Mouse (Mus musculus) inflammation-experienced regulatory T-cells (primary cell): ENCODE results near the gene Hist2h2bb. TPM values are rescaled to one million over a fixed set of nuclear protein-coding genes. Genes with fewer than 3 reads are reported as not detected.

Source experiments
- polyA plus RNA-seq, 2 experiments: library from polyadenylated mRNA; unstranded; fragments of 100-300 nt; shearing (Covaris generic); gene quantifications; one replicate each; pipeline ENCODE4 v1.2.1; 2017

Hist2h2bb gene
- 10 to 100 TPM in 1 of 2 experiments, 1 to 10 TPM in 1; 8.1 to 21.6 TPM for polyA plus RNA-seq

DNA sequence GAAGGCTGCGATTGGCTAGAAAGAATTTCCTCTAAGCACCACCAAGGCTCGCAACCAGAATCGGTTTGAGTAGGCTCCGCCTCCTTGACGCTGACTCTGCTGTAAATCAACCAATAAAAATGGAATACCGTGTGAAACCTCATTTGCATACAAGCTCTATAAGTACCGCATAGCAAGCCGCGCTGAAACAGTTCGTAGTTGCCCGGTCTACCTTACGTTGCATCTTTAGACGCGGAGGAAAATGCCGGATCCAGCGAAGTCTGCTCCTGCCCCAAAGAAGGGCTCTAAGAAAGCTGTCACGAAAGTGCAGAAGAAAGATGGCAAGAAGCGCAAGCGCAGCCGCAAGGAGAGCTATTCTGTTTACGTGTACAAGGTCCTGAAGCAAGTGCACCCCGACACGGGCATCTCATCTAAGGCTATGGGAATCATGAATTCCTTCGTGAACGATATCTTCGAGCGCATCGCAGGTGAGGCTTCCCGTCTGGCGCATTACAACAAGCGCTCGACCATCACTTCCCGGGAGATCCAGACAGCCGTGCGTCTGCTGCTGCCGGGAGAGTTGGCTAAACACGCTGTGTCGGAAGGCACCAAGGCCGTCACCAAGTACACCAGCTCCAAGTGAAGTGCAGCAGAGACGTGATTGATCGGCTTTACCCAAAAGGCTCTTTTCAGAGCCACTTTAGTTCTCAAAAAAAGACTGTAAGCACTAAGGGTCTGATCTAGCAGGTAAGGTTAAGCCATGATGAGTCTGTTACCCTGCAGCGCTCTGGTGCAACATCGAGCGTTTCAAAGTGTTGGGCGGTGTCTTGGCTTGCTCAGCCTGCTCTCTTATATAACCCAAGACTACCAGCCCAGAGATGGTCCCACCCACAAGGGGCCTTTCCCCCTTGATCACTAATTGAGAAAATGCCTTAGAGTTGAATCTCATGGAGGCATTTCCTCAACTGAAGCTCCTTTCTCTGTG is at the start of gene Hist2h2bb:
Gene Hist2h2bb (plus strand): TSS at position 242 of the 964 bp plus-strand sequence.

DNA sequence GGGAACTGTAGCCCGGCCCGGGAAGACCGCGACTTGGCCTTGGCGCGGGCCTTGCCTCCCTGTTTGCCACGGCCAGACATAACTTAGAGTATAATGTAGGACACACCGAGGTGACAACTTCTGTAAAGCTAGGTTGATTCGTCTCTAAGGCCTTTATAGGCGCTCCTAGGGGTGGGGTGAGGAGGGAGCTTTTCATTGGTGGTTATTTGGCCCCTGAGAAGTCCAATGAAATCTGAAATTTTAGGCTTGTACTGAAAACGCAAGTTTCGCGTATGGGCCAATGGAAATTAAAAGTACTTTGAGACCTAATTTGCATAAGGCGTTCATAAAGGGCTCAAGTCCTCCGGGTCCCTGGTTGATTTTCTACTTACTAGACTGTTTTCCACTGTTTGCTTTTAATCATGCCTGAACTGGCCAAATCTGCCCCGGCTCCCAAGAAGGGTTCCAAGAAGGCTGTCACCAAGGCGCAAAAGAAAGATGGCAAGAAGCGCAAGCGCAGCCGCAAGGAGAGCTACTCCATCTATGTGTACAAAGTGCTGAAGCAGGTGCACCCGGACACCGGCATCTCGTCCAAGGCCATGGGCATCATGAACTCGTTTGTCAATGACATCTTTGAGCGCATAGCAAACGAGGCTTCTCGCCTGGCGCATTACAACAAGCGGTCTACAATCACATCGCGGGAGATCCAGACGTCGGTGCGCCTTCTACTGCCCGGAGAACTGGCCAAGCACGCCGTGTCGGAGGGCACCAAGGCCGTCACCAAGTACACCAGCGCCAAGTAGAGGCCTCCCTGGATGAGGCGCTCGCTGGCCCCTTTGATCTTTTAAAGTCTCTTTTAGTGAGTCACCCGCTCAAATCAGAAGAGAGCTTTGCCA is 48.5 kb upstream of the Hist2h2bb start, which contains the start of the genes Hist2h2ac and Hist2h2be:
Gene Hist2h2ac (minus strand): TSS at position 116 of the 875 bp plus-strand sequence.
Gene Hist2h2be (plus strand): TSS at position 355 of the 875 bp plus-strand sequence.

DNA sequence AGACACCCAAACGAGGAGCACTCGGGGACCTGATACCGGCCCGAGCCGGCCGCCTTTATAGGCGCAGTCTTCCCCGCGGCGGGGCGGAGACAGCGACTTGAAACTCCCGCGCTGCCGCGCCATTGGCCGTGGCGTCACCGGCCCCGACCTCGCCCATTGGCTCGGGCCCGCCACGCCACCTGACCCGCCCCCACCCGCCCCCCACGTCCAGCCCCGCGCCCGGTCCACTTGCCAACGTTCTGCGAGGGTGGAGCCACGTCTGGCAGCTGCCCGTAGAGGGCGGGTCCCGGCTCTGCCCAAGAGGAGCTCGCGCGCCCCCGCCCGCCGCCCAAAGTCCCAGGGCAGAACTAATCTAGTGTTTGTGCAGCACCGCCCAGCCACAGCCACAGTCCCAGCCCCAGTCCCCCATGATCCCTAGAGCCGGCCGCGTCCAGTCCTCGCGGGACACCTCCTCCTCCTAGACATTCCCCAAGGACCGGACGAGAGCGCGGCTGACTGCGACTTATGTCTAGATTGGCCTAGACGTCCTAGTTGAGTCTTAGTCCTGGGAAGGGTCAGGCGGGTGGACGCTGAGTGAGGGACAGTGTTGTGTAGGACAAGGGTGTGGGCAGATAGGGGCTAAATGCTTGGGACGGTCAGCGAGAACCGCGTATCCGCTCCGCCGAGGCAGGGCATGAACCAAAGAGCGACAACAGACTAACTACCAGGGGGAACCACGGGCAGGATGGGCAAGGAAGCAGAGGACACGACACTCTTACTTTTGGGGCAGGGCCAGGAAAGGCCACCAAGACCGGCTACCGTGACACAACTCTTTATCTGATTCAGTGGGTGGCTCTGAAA is 30.4 kb upstream of the Hist2h2bb start, which contains the start of gene Hist2h3c2:
Gene Hist2h3c2 (minus strand): TSS at position 174 of the 840 bp plus-strand sequence.

DNA sequence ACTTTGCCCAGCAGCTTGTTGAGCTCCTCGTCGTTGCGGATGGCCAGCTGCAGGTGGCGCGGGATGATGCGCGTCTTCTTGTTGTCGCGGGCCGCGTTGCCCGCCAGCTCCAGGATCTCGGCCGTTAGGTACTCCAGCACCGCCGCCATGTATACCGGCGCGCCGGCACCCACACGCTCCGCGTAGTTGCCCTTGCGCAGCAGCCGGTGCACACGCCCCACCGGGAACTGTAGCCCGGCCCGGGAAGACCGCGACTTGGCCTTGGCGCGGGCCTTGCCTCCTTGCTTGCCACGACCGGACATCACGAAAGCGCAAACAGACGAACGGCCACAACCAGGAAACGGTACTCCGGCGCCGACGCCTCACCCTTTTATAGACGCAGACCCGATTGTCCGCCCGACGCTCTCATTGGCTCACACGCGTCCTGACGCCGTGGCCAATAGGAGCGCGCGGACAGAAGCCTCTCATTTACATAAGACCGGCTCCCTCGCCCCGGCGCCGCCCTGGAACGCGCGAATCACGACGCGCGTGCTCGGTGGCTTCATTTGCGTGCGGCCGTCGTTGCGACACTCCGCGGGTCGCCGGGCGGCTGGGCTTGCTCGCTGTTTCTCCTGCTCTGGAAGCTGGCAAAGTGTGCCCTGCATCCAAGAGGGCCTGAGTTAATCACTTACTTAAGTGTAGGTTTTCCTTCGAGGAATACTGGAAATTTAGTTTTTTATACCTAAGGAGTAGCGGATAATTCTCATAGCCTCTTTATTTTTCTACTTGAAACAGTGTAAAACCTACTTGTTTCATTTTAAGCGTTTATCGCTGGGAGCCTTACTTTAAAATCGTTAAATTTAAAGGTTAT is 29.4 kb upstream of the Hist2h2bb start, which contains the start of gene Hist2h2aa2:
Gene Hist2h2aa2 (minus strand): TSS at position 328 of the 850 bp plus-strand sequence.

DNA sequence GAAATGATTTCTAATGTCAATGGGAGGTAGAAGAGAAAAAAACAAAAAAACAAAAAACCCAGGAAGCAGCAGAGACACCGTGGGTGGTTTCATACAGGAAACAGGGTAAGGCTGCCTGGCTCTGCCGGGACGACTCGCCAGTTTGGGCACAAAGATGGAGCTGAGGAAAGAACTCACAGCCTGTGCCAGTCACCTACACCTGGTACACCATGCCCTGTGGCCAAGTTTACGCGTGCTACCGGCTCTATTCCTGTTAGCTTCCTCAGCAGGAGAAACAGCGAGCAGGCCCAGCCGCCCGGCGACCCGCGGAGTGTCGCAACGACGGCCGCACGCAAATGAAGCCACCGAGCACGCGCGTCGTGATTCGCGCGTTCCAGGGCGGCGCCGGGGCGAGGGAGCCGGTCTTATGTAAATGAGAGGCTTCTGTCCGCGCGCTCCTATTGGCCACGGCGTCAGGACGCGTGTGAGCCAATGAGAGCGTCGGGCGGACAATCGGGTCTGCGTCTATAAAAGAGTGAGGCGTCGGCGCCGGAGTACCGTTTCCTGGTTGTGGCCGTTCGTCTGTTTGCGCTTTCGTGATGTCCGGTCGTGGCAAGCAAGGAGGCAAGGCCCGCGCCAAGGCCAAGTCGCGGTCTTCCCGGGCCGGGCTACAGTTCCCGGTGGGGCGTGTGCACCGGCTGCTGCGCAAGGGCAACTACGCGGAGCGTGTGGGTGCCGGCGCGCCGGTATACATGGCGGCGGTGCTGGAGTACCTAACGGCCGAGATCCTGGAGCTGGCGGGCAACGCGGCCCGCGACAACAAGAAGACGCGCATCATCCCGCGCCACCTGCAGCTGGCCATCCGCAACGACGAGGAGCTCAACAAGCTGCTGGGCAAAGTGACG is 24.3 kb upstream of the Hist2h2bb start, which contains the start of gene Hist2h2aa1:
Gene Hist2h2aa1 (plus strand): TSS at position 495 of the 884 bp plus-strand sequence.

DNA sequence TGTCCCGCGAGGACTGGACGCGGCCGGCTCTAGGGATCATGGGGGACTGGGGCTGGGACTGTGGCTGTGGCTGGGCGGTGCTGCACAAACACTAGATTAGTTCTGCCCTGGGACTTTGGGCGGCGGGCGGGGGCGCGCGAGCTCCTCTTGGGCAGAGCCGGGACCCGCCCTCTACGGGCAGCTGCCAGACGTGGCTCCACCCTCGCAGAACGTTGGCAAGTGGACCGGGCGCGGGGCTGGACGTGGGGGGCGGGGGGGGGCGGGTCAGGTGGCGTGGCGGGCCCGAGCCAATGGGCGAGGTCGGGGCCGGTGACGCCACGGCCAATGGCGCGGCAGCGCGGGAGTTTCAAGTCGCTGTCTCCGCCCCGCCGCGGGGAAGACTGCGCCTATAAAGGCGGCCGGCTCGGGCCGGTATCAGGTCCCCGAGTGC is 23.1 kb upstream of the Hist2h2bb start, which contains the start of gene Hist2h3c1:
Gene Hist2h3c1 (plus strand): TSS at position 259 of the 430 bp plus-strand sequence.

DNA sequence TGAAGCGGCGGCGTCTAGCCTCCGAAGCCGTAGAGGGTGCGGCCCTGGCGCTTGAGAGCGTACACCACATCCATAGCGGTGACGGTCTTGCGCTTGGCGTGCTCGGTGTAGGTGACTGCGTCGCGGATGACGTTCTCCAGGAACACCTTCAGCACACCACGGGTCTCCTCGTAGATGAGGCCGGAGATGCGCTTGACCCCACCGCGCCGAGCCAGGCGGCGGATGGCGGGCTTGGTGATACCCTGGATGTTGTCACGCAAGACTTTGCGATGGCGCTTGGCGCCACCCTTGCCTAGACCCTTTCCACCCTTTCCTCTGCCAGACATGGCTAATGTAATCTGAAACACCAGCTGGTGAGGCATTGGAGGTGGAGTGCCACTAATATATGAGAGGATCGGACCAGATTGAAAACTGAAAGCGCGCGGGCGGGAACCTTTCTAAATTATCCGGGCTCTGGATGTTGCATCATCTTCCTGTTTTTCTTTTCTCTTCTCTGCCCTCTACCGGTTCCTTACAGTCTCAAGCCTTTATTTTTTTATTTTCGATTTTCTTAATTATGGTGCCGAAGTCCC is 6.5 kb upstream of the Hist2h2bb start, which contains the start of gene Hist2h4:
Gene Hist2h4 (minus strand): TSS at position 333 of the 572 bp plus-strand sequence.

DNA sequence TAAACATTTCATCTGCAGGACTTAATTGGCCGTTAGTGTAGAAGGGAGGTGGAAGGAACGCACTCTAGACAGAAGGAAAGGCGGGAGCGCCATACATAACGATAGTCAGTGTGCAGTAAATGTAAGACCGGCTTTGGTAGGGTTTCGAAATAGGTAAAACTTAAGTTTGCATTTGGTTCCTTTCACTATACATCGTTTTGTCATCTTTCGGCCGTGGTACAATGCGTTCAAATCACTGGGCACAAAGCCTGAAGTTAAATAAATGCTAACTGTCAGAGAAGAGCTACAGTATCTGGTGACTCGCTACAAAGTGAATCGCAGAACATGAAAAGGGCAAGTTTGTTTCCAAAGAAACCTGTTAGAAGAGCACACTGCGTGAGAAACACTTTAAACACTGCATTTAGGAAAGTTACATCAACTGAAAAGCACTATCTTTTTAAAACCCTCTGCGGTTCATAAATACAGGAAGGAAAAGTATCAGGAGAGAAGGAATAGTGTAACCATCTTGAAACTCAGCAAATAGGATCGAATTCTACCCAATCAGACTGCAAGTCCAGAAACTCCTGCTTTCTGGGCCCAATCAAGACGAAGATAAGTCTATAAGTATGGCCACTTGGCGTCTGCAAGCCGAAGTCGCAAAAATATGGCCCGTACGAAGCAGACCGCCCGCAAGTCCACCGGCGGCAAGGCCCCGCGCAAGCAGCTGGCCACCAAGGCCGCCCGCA is 1.3 kb upstream of the Hist2h2bb start, which contains the start of gene Hist2h3b:
Gene Hist2h3b (plus strand): TSS at position 604 of the 725 bp plus-strand sequence.

DNA sequence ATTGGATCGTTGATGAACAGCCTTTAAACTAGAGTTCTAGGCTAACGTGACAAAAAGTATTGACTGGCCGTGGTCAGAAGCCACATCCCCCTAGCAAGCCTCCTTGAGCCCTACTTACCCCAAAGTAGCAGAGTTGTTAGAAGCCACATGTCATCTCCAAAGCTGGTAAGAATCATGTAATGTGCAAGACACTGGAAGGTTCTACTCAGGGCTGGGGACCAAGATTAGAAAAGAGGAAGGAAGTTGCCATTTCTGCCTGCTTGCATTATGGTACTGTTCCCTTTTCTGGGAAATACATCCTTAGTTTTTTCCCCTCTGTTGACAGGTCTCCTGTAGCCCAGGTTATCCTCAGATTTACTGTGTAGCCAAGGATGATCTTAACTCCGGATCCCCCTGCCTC is 24.2 kb downstream of the Hist2h2bb start, which contains the start of gene Fcgr1:
Gene Fcgr1 (minus strand): TSS at position 183 of the 400 bp plus-strand sequence.

Other genes with a start within 250 kb of the Hist2h2bb start
- 10 to 100 TPM; 22.0 to 26.8 TPM for gene Vps45, start 211.3 kb upstream of the Hist2h2bb start, polyA plus RNA-seq
- gene Otud7b, start 165.2 kb upstream of the Hist2h2bb start, polyA plus RNA-seq: 10 to 100 TPM; 16.6 to 20.0 TPM
- gene Mtmr11, start 107.7 kb upstream of the Hist2h2bb start, polyA plus RNA-seq: 1 to 10 TPM in 1 of 2 experiments, under 1 TPM in 1; 0.95 to 3.8 TPM
- 100 to 1,000 TPM; 127 to 153 TPM for gene Sf3b4, start 97.4 kb upstream of the Hist2h2bb start, polyA plus RNA-seq
- 1 to 10 TPM; 2.4 to 2.7 TPM for gene Sv2a, start 88.6 kb upstream of the Hist2h2bb start, polyA plus RNA-seq
- gene Bola1, start 50.0 kb upstream of the Hist2h2bb start, polyA plus RNA-seq: 10 to 100 TPM; 23.2 to 32.3 TPM
- 1 to 10 TPM in 1 of 2 experiments, under 1 TPM in 1; 0.87 to 3.8 TPM for gene Hist2h2ab, start 49.9 kb upstream of the Hist2h2bb start, polyA plus RNA-seq
- gene Hist2h2ac, start 48.9 kb upstream of the Hist2h2bb start, polyA plus RNA-seq: 10 to 100 TPM in 1 of 2 experiments, 1 to 10 TPM in 1; 8.1 to 16.9 TPM
- gene Hist2h2be, start 48.6 kb upstream of the Hist2h2bb start, polyA plus RNA-seq: 1 to 10 TPM; 4.7 to 5.5 TPM
- 1 to 10 TPM in 1 of 2 experiments, under 1 TPM in 1; 0.34 to 1.4 TPM for gene Hist2h3c2, start 30.6 kb upstream of the Hist2h2bb start, polyA plus RNA-seq
- gene Hist2h2aa2, start 29.5 kb upstream of the Hist2h2bb start, polyA plus RNA-seq: 100 to 1,000 TPM in 1 of 2 experiments, 10 to 100 TPM in 1; 64.9 to 115 TPM
- 1 to 10 TPM in 1 of 2 experiments, not detected in 1; 1.5 TPM for gene Hist2h2aa1, start 24.3 kb upstream of the Hist2h2bb start, polyA plus RNA-seq
- gene Hist2h3c1, start 23.1 kb upstream of the Hist2h2bb start, polyA plus RNA-seq: not detected
- gene Hist2h4, start 6.4 kb upstream of the Hist2h2bb start, polyA plus RNA-seq: 1 to 10 TPM; 5.2 to 5.3 TPM
- 10 to 100 TPM in 1 of 2 experiments, 1 to 10 TPM in 1; 8.0 to 10.3 TPM for gene Hist2h3b, start 1.1 kb upstream of the Hist2h2bb start, polyA plus RNA-seq
- not detected for gene Fcgr1, start 24.2 kb downstream of the Hist2h2bb start, polyA plus RNA-seq
- gene BC107364, start 182.6 kb downstream of the Hist2h2bb start, polyA plus RNA-seq: 1 to 10 TPM in 1 of 2 experiments, not detected in 1; 1.5 TPM